Mouse (Mus musculus) midbrain, embryonic 14.5 days (tissue): ENCODE results near the gene R3hdml. TPM values are rescaled to one million over a fixed set of nuclear protein-coding genes. Genes with fewer than 3 reads are reported as not detected.
"Not testable (repeated sequence)": the region's sequence is repeated elsewhere in the genome, so short reads cannot be mapped to it uniquely, and the experiment has no call there.

Experiments used
- ATAC-seq: fragments of 200-750 bp; cut with Nextera tagmentation; 2 replicates; pipeline ENCODE4 v1.8.0; 2017; ENCODE audit warnings: moderate number of reproducible peaks, moderate library complexity; ENCODE audit not compliant: low FRiP score, low TSS enrichment
- DNase-seq: peaks from one replicate; pipeline ENCODE4 v3.0.0-alpha.2; 2015
- H3K27ac ChIP-seq: fragments of 300-500 bp; sonication (generic); replicated peaks from 2 replicates; pipeline ENCODE4 v1.5.1; 2014; ENCODE audit warnings: mild to moderate bottlenecking, low read depth, low read length, moderate library complexity
- H3K27me3 ChIP-seq: fragments of 300-500 bp; sonication (generic); 2 replicates; pipeline ENCODE4 v1.6.1; 2014; ENCODE audit warnings: low read length, control low read depth, mixed read lengths; ENCODE audit not compliant: control insufficient read depth, insufficient read depth
- H3K36me3 ChIP-seq: fragments of 300-500 bp; sonication (generic); 2 replicates; pipeline ENCODE4 v1.6.1; 2014; ENCODE audit warnings: low read length, control low read depth; ENCODE audit not compliant: control insufficient read depth, insufficient read depth
- H3K4me1 ChIP-seq: fragments of 300-500 bp; sonication (generic); 2 replicates; pipeline ENCODE4 v1.6.1; 2014; ENCODE audit warnings: mild to moderate bottlenecking, antibody characterized with exemption, low read length, control low read depth; ENCODE audit not compliant: control insufficient read depth, insufficient read depth
- H3K4me2 ChIP-seq: fragments of 300-500 bp; sonication (generic); 2 replicates; pipeline ENCODE4 v1.6.1; 2014; ENCODE audit warnings: mild to moderate bottlenecking, low read length, moderate library complexity
- H3K4me3 ChIP-seq: fragments of 300-500 bp; sonication (generic); replicated peaks from 2 replicates; pipeline ENCODE4 v1.5.1; 2014; ENCODE audit warnings: low read depth, low read length
- H3K9ac ChIP-seq: fragments of 300-500 bp; sonication (generic); replicated peaks from 2 replicates; pipeline ENCODE4 v1.6.1; 2014; ENCODE audit warnings: mild to moderate bottlenecking, low read length, moderate library complexity
- H3K9me3 ChIP-seq: fragments of 300-500 bp; sonication (generic); 2 replicates; pipeline ENCODE4 v1.6.1; 2016; ENCODE audit warnings: low read length, control low read depth, mixed read lengths; ENCODE audit not compliant: control insufficient read depth
- WGBS: fragments of 180-500 bp; shearing (Covaris S2); extraction: QIAGEN DNeasy Blood & Tissue Kit; methylation state at CpG from one replicate; pipeline ENCODE4 v1.1.7; 2014; 5-methylcytosine and 5-hydroxymethylcytosine counted together
- polyA plus RNA-seq: library from polyadenylated mRNA; unstranded; fragments of >200 nt; fragmentation: Nextera tagmentation; extraction: Ambion mirVana; gene quantifications from 2 replicates; pipeline ENCODE4 v1.2.1, GENCODE M21; 2014

Gene R3hdml
- polyA plus RNA-seq, 1 experiment from 2014 or later = not detected

GRCm38 (mm10) chr2:163459380-163459779 lies 32.7 kb upstream of the R3hdml start:
- no peaks in the 10 kb centered on the region for H3K4me1 ChIP-seq
- WGBS = 45% methylated on average over 10 of the region's 10 CpGs
- H3K36me3 ChIP-seq = peaks cover 12% of the 10 kb centered on the region
- no peak overlapping the region for H3K4me3 ChIP-seq
- H3K9ac ChIP-seq = no peak overlapping the region; the same call in 1 of the 2 replicates
- peak overlapping the region; percentile 33 for H3K4me2 ChIP-seq
- H3K9me3 ChIP-seq = no peaks in the 10 kb centered on the region
- H3K27me3 ChIP-seq = no peaks in the 10 kb centered on the region
- DNase-seq = peak; percentile 45
- H3K27ac ChIP-seq = no peak overlapping the region
- ATAC-seq = no peak

GRCm38 (mm10) chr2:163460622-163461021 lies 31.5 kb upstream of the R3hdml start:
- ATAC-seq (no peak), DNase-seq (no peak)
- no peak overlapping the region for H3K27ac ChIP-seq
- no peaks in the 10 kb centered on the region for H3K27me3 ChIP-seq
- H3K4me3 ChIP-seq = no peak overlapping the region
- 89% methylated on average over 8 of the region's 8 CpGs for WGBS
- no peaks in the 10 kb centered on the region for H3K9me3 ChIP-seq
- H3K36me3 ChIP-seq = 0 out of 2 replicates have a peak, but pooled peaks cover 4% of the 10 kb centered on the region
- no peaks in the 10 kb centered on the region for H3K4me1 ChIP-seq
- no peak overlapping the region for H3K9ac ChIP-seq
- H3K4me2 ChIP-seq = no peak overlapping the region

GRCm38 (mm10) chr2:163461307-163461706 lies 30.8 kb upstream of the R3hdml start:
- not testable (repeated sequence) for H3K9me3 ChIP-seq, H3K9ac ChIP-seq, ATAC-seq, H3K4me2 ChIP-seq, H3K4me1 ChIP-seq, H3K36me3 ChIP-seq, H3K4me3 ChIP-seq, H3K27ac ChIP-seq, DNase-seq, H3K27me3 ChIP-seq
- 95% methylated on average over 9 of the region's 9 CpGs for WGBS

DNA sequence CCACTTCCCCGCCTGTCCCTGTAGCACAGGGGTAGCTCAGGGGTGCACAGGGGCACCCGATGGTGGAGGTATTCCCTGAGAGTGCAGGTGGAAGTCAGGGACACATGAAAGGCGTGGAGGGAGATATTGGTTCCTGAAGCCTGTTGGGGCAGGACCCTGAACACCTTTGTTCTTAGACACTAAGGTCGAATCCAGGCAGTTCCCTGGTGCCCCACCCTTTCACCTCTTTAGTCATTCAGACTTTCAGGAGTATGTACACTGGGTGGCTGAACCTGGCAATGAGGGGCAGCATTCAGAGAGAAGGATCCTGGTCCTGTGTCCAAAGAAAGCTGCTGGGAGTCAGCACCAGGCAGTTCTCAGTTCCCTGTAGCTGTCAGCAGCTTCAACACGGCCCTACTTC lies 29.7 kb upstream of the R3hdml start:
- WGBS = 85% methylated on average over 5 of the region's 5 CpGs
- no peaks in the 10 kb centered on the region for H3K4me1 ChIP-seq
- ATAC-seq (no peak), DNase-seq (no peak)
- no peak overlapping the region for H3K4me2 ChIP-seq
- no peak overlapping the region for H3K4me3 ChIP-seq
- 0 out of 2 replicates have a peak, but pooled peaks cover 15% of the 10 kb centered on the region for H3K36me3 ChIP-seq
- H3K27me3 ChIP-seq = no peaks in the 10 kb centered on the region
- H3K9ac ChIP-seq = no peak overlapping the region
- H3K9me3 ChIP-seq = no peaks in the 10 kb centered on the region
- H3K27ac ChIP-seq = no peak overlapping the region

DNA sequence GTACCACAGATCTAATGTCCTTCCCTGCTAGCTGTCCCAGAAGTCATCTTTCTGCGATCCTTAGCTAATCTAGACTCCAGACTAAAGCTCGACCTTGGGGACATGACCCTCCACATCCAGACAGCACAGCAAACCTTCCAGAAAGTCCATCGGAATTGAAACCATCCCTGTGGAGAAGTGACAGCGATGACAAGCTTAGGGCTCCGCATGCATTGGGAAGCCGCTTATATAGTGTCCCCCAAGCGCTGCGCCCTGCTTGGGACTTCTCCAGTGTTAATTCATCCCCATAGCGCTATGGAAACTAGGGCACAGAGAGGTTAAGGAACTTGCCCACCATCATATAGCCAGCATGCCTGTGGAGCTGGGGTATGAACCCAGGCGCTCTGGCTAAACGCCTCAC lies 29.3 kb upstream of the R3hdml start:
- Histone ChIP-seq H3K4me1 (no peaks in the 10 kb centered on the region), H3K4me3 (no peak overlapping the region), H3K4me2 (no peak overlapping the region), H3K9me3 (no peaks in the 10 kb centered on the region), H3K27me3 (no peaks in the 10 kb centered on the region), H3K9ac (no peak overlapping the region), H3K27ac (no peak overlapping the region), H3K36me3 (peaks cover 16% of the 10 kb centered on the region; the same call in 1 of the 2 replicates)
- WGBS = 74% methylated on average over 11 of the region's 11 CpGs
- ATAC-seq (no peak), DNase-seq (no peak)

DNA sequence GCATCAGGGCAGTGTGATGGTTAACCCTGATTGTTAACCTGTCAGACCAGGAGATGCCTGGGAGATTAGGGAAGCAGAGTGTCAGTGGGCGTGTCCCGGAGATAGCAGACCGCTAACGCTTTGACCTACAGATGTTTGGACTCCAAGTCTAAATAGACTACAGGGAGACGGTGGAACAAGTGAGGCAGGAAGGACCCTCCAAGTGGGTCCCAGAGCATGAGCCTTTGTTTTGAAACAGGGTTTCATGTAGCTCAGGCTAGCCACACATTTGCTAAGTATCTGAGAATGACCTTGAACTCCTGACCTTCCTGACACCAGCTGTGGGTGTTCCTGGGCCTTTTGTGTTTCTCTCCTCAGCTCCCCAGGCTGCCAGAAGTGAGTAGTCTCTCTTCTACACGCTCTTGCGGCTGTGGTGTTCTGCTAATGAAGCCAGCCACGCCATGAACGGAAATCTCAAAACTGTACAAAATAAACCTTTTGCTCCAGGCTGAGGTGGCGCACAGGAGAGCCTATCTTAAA lies 28.8 kb upstream of the R3hdml start:
- H3K4me2 ChIP-seq = no peak overlapping the region
- no peaks in the 10 kb centered on the region for H3K9me3 ChIP-seq
- no peak overlapping the region for H3K9ac ChIP-seq
- no peaks in the 10 kb centered on the region for H3K27me3 ChIP-seq
- no peak overlapping the region for H3K27ac ChIP-seq
- ATAC-seq (no peak), DNase-seq (no peak)
- H3K4me3 ChIP-seq = no peak overlapping the region
- H3K4me1 ChIP-seq = no peaks in the 10 kb centered on the region
- peaks cover 21% of the 10 kb centered on the region for H3K36me3 ChIP-seq
- 69% methylated on average over 10 of the region's 10 CpGs for WGBS

- H3K4me3 ChIP-seq = no peak overlapping the region
- no peak overlapping the region for H3K9ac ChIP-seq
- ATAC-seq (no peak), DNase-seq (no peak)
- H3K4me2 ChIP-seq = no peak overlapping the region
- no peaks in the 10 kb centered on the region for H3K27me3 ChIP-seq
- H3K27ac ChIP-seq = no peak overlapping the region
- H3K4me1 ChIP-seq = no peaks in the 10 kb centered on the region
- peaks cover 28% of the 10 kb centered on the region for H3K36me3 ChIP-seq
- no peaks in the 10 kb centered on the region for H3K9me3 ChIP-seq
- WGBS = 78% methylated on average over 4 of the region's 4 CpGs
Measured at GRCm38 (mm10) chr2:163463998-163464397, 28.1 kb upstream of the R3hdml start.

GRCm38 (mm10) chr2:163464562-163464961 lies 27.6 kb upstream of the R3hdml start:
- no peaks in the 10 kb centered on the region for H3K9me3 ChIP-seq
- no peak overlapping the region for H3K4me3 ChIP-seq
- peaks cover 34% of the 10 kb centered on the region for H3K36me3 ChIP-seq
- no peak overlapping the region for H3K27ac ChIP-seq
- WGBS = 77% methylated on average over 6 of the region's 6 CpGs
- no peak for DNase-seq
- no peak overlapping the region for H3K9ac ChIP-seq
- ATAC-seq = no peak
- no peak overlapping the region for H3K4me2 ChIP-seq
- H3K4me1 ChIP-seq = no peaks in the 10 kb centered on the region
- no peaks in the 10 kb centered on the region for H3K27me3 ChIP-seq

DNA sequence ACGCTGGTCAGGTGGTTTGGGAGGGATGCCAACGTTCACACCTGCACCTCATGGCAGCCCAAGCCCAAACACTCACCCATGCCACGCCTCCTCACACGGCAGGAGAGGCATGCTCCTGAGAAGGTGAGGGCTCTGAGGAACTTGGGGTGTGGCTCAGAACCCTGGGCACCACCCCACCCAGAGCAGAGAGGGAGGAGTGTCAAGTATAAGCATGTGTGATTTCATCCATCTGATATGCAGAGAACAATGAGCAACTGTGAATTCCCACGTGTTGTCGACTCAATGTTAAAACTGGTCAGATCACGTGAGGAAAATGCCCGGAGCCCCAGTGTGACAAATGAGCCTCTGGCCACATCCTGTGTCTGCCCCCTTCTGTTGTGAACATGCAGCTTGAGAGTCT lies 25.3 kb upstream of the R3hdml start:
- Histone ChIP-seq H3K36me3 (peaks cover 38% of the 10 kb centered on the region), H3K27ac (no peak overlapping the region), H3K4me2 (no peak overlapping the region), H3K27me3 (no peaks in the 10 kb centered on the region), H3K4me1 (peaks cover 7% of the 10 kb centered on the region), H3K9me3 (no peaks in the 10 kb centered on the region), H3K4me3 (no peak overlapping the region), H3K9ac (no peak overlapping the region)
- DNase-seq (no peak), ATAC-seq (no peak)
- 84% methylated on average over 8 of the region's 8 CpGs for WGBS
